Mouse (Mus musculus): ENCODE results near the gene 1810049J17Rik. TPM values are rescaled to one million over a fixed set of nuclear protein-coding genes. Genes with fewer than 3 reads are reported as not detected.

Gene 1810049J17Rik
- polyA plus RNA-seq, 1 experiment from 2014 or later = 0.84 TPM

GRCm38 (mm10) chr15:12319889-12320288 lies 1.8 kb downstream of the 1810049J17Rik start:
- Histone ChIP-seq H3K9me3 (no peaks in the 10 kb centered on the region), H3K4me3 (peak overlapping the region; percentile 100; the same call in 1 of the 2 replicates), H3K4me2 (replicated peaks) (peak overlapping the region; percentile 65)

DNA sequence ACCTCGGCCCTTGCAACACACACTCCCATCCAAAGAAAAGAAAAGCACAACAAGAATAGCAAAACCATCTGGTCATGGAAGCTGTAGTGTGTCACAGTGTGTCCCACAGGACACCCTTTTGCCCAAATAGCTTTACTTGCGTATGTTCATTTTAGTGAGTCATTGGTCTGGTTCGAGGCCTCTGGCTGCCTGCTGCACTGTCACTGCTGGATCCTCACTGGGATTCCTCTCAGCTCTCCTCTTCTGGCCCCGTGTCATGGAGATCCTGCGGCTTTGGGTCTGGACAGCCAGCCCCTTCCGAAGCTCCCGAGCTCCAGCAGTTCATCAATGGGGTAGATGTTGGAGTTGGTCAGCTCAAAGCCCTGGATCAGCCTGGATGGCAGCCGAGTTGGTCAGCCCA lies 3.2 kb downstream of the 1810049J17Rik start:
- no peak overlapping the region for H3K4me2 ChIP-seq (replicated peaks)
- no peaks in the 10 kb centered on the region for H3K36me3 ChIP-seq
- 81% methylated on average over 8 of the region's 8 CpGs for WGBS
- H3K9me3 ChIP-seq = no peaks in the 10 kb centered on the region
- H3K27me3 ChIP-seq = peaks cover 4% of the 10 kb centered on the region; the same call in 1 of the 2 replicates
- no peak overlapping the region for H3K9ac ChIP-seq
- H3K4me3 ChIP-seq = no peak overlapping the region
- no peak for ATAC-seq (ENCODE audit: low FRiP score, low read depth)
- H3K27ac ChIP-seq = no peak overlapping the region
- peaks cover 7% of the 10 kb centered on the region for H3K4me1 ChIP-seq

More at GRCm38 (mm10) chr15:12319889-12320288, 1.8 kb downstream of the 1810049J17Rik start:
- WGBS = 40% methylated on average over 5 of the region's 5 CpGs
- no peak for ATAC-seq (ENCODE audit: low FRiP score, low read depth)
- Histone ChIP-seq H3K36me3 (no peaks in the 10 kb centered on the region), H3K27ac (no peak overlapping the region), H3K27me3 (peaks cover 4% of the 10 kb centered on the region; the same call in 1 of the 2 replicates), H3K4me1 (peaks cover 17% of the 10 kb centered on the region), H3K9ac (0 out of 2 replicates have a peak overlapping the region, but pooled peaks have one; percentile 99)

DNA sequence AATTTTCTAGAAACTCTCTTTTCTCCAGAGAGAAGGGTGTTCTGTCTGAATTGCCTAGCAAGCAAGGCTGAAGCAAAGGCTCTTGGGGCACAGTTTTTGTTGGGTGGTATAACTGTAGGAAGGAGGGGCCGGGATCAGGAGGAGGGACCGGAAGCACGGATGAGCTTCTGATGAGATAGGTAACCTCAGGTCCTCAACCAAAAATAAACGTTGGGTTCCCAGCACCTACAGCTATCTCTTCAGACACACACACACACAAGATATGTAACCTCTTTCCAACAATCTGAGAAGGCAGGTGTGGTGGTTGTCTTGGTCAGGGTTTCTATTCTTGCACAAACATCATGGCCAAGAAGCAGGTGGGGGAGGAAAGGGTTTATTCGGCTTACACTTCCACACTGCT lies 4.4 kb downstream of the 1810049J17Rik start:
- H3K9me3 ChIP-seq = no peaks in the 10 kb centered on the region
- WGBS = 84% methylated on average over 5 of the region's 5 CpGs
- no peak overlapping the region for H3K27ac ChIP-seq
- H3K36me3 ChIP-seq = no peaks in the 10 kb centered on the region
- peaks cover 4% of the 10 kb centered on the region; the same call in 1 of the 2 replicates for H3K27me3 ChIP-seq
- H3K4me3 ChIP-seq = no peak overlapping the region
- no peaks in the 10 kb centered on the region for H3K4me1 ChIP-seq
- ATAC-seq (ENCODE audit: low FRiP score, low read depth) = no peak
- no peak overlapping the region for H3K9ac ChIP-seq
- H3K4me2 ChIP-seq (replicated peaks) = no peak overlapping the region

GRCm38 (mm10) chr15:12315996-12316395 lies 5.7 kb downstream of the 1810049J17Rik start:
- H3K27me3 ChIP-seq = peaks cover 4% of the 10 kb centered on the region; the same call in 1 of the 2 replicates
- H3K27ac ChIP-seq = no peak overlapping the region
- ATAC-seq (ENCODE audit: low FRiP score, low read depth) = no peak
- no peak overlapping the region for H3K4me3 ChIP-seq
- no peak overlapping the region for H3K4me2 ChIP-seq (replicated peaks)
- no peak overlapping the region for H3K9ac ChIP-seq
- no peaks in the 10 kb centered on the region for H3K9me3 ChIP-seq
- WGBS = 56% methylated on average over 2 of the region's 2 CpGs
- H3K4me1 ChIP-seq = no peaks in the 10 kb centered on the region
- H3K36me3 ChIP-seq = no peaks in the 10 kb centered on the region

GRCm38 (mm10) chr15:12314584-12314983 lies 7.1 kb downstream of the 1810049J17Rik start:
- WGBS = 81% methylated on average over 5 of the region's 5 CpGs

GRCm38 (mm10) chr15:12313255-12313654 lies 8.4 kb downstream of the 1810049J17Rik start:
- no peaks in the 10 kb centered on the region for H3K36me3 ChIP-seq
- no peak overlapping the region for H3K4me3 ChIP-seq
- H3K4me1 ChIP-seq = no peaks in the 10 kb centered on the region
- H3K9ac ChIP-seq = no peak overlapping the region
- H3K27me3 ChIP-seq = no peaks in the 10 kb centered on the region; the same call in 1 of the 2 replicates
- H3K27ac ChIP-seq = no peak overlapping the region
- 34% methylated on average over 1 of the region's 1 CpGs for WGBS
- no peak for ATAC-seq (ENCODE audit: low FRiP score, low read depth)
- H3K4me2 ChIP-seq (replicated peaks) = no peak overlapping the region
- H3K9me3 ChIP-seq = no peaks in the 10 kb centered on the region

More at GRCm38 (mm10) chr15:12314584-12314983, 7.1 kb downstream of the 1810049J17Rik start:
- no peak for ATAC-seq (ENCODE audit: low FRiP score, low read depth)
- Histone ChIP-seq H3K27me3 (no peaks in the 10 kb centered on the region; the same call in 1 of the 2 replicates), H3K9me3 (no peaks in the 10 kb centered on the region), H3K4me1 (no peaks in the 10 kb centered on the region), H3K9ac (no peak overlapping the region), H3K27ac (no peak overlapping the region), H3K4me2 (replicated peaks) (no peak overlapping the region), H3K4me3 (no peak overlapping the region), H3K36me3 (no peaks in the 10 kb centered on the region)

- 83% methylated on average over 7 of the region's 7 CpGs for WGBS
- H3K4me3 ChIP-seq = no peak overlapping the region
- H3K27ac ChIP-seq = no peak overlapping the region
- H3K9ac ChIP-seq = no peak overlapping the region
- no peaks in the 10 kb centered on the region for H3K27me3 ChIP-seq
- no peaks in the 10 kb centered on the region for H3K36me3 ChIP-seq
- no peaks in the 10 kb centered on the region for H3K4me1 ChIP-seq
- no peak for ATAC-seq (ENCODE audit: low FRiP score, low read depth)
- H3K4me2 ChIP-seq (replicated peaks) = no peak overlapping the region
- H3K9me3 ChIP-seq = no peaks in the 10 kb centered on the region
Observed at GRCm38 (mm10) chr15:12311465-12311864, 10.2 kb downstream of the 1810049J17Rik start.

- Histone ChIP-seq H3K4me3 (no peak overlapping the region), H3K4me2 (replicated peaks) (no peak overlapping the region), H3K36me3 (no peaks in the 10 kb centered on the region), H3K27me3 (no peaks in the 10 kb centered on the region), H3K9me3 (no peaks in the 10 kb centered on the region), H3K4me1 (no peaks in the 10 kb centered on the region), H3K27ac (no peak overlapping the region), H3K9ac (no peak overlapping the region)
- WGBS = 86% methylated on average over 4 of the region's 4 CpGs
- no peak for ATAC-seq (ENCODE audit: low FRiP score, low read depth)
Observed at GRCm38 (mm10) chr15:12310676-12311075, 11.0 kb downstream of the 1810049J17Rik start.

DNA sequence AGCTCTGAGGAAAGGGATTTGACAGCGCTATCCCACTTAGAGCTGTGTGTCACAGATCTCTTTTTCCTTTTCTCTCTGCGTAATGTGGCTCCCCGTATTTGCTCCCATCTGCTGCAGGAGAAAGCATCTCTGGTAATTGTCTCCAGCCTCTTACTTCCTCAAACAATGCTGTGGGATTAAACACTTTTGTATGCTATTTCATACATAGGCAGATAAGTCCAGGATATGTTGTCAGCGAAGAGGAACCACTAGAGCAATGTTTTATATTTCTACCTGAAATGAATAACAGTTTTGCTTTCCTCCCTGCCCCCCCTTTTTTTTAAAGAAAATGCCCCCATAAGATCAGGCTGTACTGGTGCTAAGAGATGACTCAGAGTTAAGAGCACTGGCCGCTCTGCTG lies 13.2 kb downstream of the 1810049J17Rik start:
- no peak overlapping the region for H3K4me2 ChIP-seq (replicated peaks)
- no peaks in the 10 kb centered on the region for H3K9me3 ChIP-seq
- H3K27me3 ChIP-seq = no peaks in the 10 kb centered on the region
- H3K27ac ChIP-seq = no peak overlapping the region
- 84% methylated on average over 5 of the region's 5 CpGs for WGBS
- H3K36me3 ChIP-seq = no peaks in the 10 kb centered on the region
- no peak for ATAC-seq (ENCODE audit: low FRiP score, low read depth)
- no peak overlapping the region for H3K9ac ChIP-seq
- H3K4me3 ChIP-seq = no peak overlapping the region
- H3K4me1 ChIP-seq = no peaks in the 10 kb centered on the region

DNA sequence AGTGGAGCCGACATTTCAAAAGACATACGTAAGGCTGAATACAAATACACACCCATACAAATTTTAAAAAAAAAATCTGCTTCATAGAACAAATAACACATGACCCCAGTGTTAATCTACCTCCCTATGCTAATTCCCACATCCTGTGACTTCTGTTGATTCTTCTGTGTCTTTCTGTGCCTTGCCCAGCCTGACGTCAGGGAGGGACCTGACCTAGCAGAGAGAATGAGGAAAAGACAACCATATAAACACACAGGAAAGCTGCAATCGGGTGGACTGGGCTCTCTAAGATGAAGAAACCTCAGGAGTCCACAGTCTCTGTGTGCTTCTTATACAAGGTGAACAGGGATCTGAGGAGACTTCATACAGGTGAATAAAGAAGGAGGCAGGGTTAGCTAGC lies 14.6 kb downstream of the 1810049J17Rik start:
- Histone ChIP-seq H3K4me2 (replicated peaks) (no peak overlapping the region), H3K4me1 (no peaks in the 10 kb centered on the region), H3K9me3 (no peaks in the 10 kb centered on the region), H3K27me3 (no peaks in the 10 kb centered on the region), H3K27ac (no peak overlapping the region), H3K9ac (no peak overlapping the region), H3K4me3 (no peak overlapping the region), H3K36me3 (no peaks in the 10 kb centered on the region)
- no peak for ATAC-seq (ENCODE audit: low FRiP score, low read depth)
- WGBS = 80% methylated on average over 4 of the region's 4 CpGs

DNA sequence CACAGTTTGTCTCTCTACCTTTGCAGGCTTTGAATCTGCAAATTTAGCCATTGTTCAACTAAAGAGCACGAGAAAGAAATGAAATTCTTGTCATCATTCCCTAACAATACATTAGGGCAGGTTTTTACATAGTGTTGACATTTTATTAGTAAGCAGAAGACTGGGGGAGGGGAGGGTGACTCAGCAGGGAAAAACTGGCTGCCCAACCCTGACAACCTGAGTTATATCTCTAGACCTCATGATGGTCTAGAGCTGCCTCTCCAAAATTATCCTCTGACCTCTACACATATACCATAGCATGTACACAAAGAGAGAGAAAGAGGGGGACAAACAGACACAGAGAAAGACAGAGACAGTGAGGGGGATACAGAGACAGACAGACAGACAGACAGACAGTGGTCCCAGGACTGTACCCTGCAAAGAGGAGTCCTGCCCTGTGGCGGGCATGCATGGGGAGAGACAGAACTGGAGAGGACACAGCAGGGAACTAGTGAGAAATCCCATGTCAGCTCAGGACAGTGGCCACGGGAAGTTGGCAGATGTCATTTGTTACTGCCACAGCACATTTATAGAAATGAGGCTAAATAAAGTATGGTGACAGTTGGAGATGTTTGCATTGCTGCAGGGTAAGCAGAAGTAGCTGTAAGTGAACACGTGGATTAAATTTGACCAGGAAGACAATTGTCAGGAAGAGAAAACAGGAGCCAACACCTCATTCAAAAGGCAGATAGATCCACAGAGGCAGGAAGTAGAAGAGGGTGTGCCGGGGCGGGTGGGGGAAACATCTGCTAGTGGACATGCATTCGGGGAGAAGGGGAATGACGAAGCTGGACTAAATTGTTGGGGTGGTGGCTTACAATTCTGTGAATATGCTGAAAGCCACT lies 15.3 kb downstream of the 1810049J17Rik start:
- WGBS = 52% methylated on average over 8 of the region's 8 CpGs

DNA sequence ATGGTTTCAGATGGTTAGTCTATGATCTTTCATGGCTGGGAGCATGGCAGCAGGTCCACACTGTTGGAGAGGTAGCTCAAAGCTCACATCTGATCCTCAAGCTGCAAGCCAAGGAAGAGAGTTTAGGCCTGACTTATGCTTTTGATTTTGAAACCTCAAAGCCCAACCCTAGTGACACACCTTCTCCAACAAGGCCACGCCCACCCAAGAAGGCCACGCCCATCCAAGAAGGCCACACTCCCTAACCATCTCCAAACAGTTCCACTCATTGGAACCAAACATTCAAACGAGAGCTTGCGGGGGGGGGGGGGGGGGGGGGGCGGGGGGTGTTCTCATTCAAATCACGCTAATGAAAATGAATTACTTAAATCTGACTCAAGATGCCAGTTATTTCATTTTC lies 19.9 kb downstream of the 1810049J17Rik start:
- H3K4me3 ChIP-seq = no peak overlapping the region
- H3K27ac ChIP-seq = no peak overlapping the region
- ATAC-seq (ENCODE audit: low FRiP score, low read depth) = no peak
- H3K36me3 ChIP-seq = no peaks in the 10 kb centered on the region
- no peak overlapping the region for H3K9ac ChIP-seq
- WGBS = 81% methylated on average over 4 of the region's 6 CpGs
- no peaks in the 10 kb centered on the region for H3K9me3 ChIP-seq
- H3K4me2 ChIP-seq (replicated peaks) = no peak overlapping the region
- H3K27me3 ChIP-seq = no peaks in the 10 kb centered on the region
- no peaks in the 10 kb centered on the region for H3K4me1 ChIP-seq

More for the DNA sequence above, 15.3 kb downstream of the 1810049J17Rik start:
- H3K27me3 ChIP-seq = no peaks in the 10 kb centered on the region
- no peaks in the 10 kb centered on the region for H3K36me3 ChIP-seq
- no peak overlapping the region for H3K4me3 ChIP-seq
- H3K9ac ChIP-seq = no peak overlapping the region
- no peak overlapping the region for H3K4me2 ChIP-seq (replicated peaks)
- no peak for ATAC-seq (ENCODE audit: low FRiP score, low read depth)
- H3K27ac ChIP-seq = no peak overlapping the region
- H3K9me3 ChIP-seq = no peaks in the 10 kb centered on the region
- no peaks in the 10 kb centered on the region for H3K4me1 ChIP-seq

Measured in limb, embryonic 13.5 days (tissue).